Mouse (Mus musculus) lung, adult 2 months (tissue): ENCODE results near the gene 5530401A14Rik.

Experiments used
- CTCF ChIP-seq: fragments of 200-500 bp; IDR thresholded peaks from 2 replicates; pipeline ENCODE4 v1.5.1; 2011; ENCODE audit warnings: mild to moderate bottlenecking, low read length, control low read depth; ENCODE audit not compliant: insufficient read depth
- POLR2A ChIP-seq: fragments of 200-500 bp; IDR thresholded peaks from 2 replicates; pipeline ENCODE4 v1.6.1; 2011; ENCODE audit warnings: low read depth, mild to moderate bottlenecking, control low read depth, low read length, borderline replicate concordance; ENCODE audit errors: extremely low read depth

DNA sequence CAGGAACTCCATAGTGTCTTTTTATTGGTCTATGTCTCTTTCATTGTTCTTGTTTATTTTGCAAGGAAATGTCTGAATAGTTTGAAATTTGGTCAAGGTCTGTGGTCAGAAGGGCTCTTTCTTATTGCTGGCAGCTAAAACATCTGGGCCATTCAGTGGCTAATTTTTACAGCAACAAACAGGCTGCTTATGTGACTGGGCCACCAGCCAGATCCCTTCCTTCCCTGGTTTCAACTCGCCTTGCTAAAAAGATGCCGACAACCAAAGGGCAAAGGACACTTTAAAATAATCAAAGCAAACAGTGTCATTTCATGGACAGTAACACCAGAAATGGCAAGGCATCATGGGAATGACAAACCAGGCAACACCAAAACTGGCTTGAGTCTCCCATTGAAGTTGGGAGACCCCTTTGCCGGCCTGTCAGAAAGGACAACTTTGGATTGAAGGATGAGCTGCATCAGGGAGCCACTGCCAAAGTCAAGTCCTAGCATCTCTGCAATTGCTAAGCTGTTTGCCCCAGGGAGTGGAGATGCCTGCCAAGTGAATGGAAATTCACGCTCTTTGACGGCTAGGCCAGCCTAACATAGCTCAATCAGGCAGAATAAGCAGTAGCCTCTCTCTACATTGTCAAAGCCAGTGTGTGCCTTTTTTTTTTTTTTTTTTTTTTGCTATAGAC is 15.3 kb upstream of the 5530401A14Rik start:
- TF ChIP-seq CTCF (no peak), POLR2A (no peak)
